Mouse (Mus musculus) megakaryocyte, embryonic 14.5 days (primary cell): ENCODE measurements at regions not wholly inside any gene's neighbourhood (a gene's known extent, or its start where the extent isn't known, plus 50 kb on each side); places are given as distances from the start of the nearest gene placed in this dataset.

Source experiments
- H3K27me3 ChIP-seq: replicated peaks from 2 replicates; pipeline ENCODE3; 2012; ENCODE audit warnings: inconsistent platforms
- H3K36me3 ChIP-seq: replicated peaks from 2 replicates; pipeline ENCODE3; 2012; ENCODE audit warnings: low read length, inconsistent platforms, mixed read lengths
- H3K4me1 ChIP-seq: 2 replicates; pipeline ENCODE4 v1.6.1; 2012; ENCODE audit warnings: inconsistent platforms
- H3K4me3 ChIP-seq: replicated peaks from 2 replicates; pipeline ENCODE3; 2012; ENCODE audit warnings: moderate library complexity, mild to moderate bottlenecking, inconsistent platforms
- H3K9me3 ChIP-seq: 2 replicates; pipeline ENCODE4 v1.6.1; 2012; ENCODE audit warnings: inconsistent platforms
- FLI1 ChIP-seq: IDR thresholded peaks from 2 replicates; pipeline ENCODE4 v1.6.1; 2012; ENCODE audit warnings: low read length, inconsistent platforms, mixed read lengths
- GATA1 ChIP-seq: IDR thresholded peaks from 3 replicates; pipeline ENCODE4 v1.6.1; 2012; ENCODE audit warnings: mixed read lengths, low read length, inconsistent platforms, borderline replicate concordance

GRCm38 (mm10) chr7:71419261-71419660, 68.0 kb upstream of the Gm10295 start:
- H3K36me3 ChIP-seq: no peaks in the 10 kb centered on the region
- H3K27me3 ChIP-seq: no peaks in the 10 kb centered on the region
- no peak overlapping the region for H3K4me3 ChIP-seq
- H3K9me3 ChIP-seq: no peaks in the 10 kb centered on the region
- H3K4me1 ChIP-seq: no peaks in the 10 kb centered on the region
- no peak for TF ChIP-seq FLI1
- no peak for TF ChIP-seq GATA1

- Histone ChIP-seq H3K9me3 (no peaks in the 10 kb centered on the region), H3K4me1 (no peaks in the 10 kb centered on the region), H3K4me3 (no peak overlapping the region), H3K27me3 (no peaks in the 10 kb centered on the region), H3K36me3 (no peaks in the 10 kb centered on the region)
- TF ChIP-seq GATA1: no peak
- no peak for TF ChIP-seq FLI1
Measured at GRCm38 (mm10) chr7:71418856-71419255, 67.6 kb upstream of the Gm10295 start.

GRCm38 (mm10) chr7:71414756-71415155, 63.5 kb upstream of the Gm10295 start:
- no peaks in the 10 kb centered on the region for H3K36me3 ChIP-seq
- peaks cover 6% of the 10 kb centered on the region for H3K27me3 ChIP-seq
- H3K4me3 ChIP-seq: no peak overlapping the region
- H3K9me3 ChIP-seq: no peaks in the 10 kb centered on the region
- peaks cover 16% of the 10 kb centered on the region for H3K4me1 ChIP-seq
- TF ChIP-seq FLI1: no peak
- TF ChIP-seq GATA1: no peak

GRCm38 (mm10) chr7:71413121-71413520, 61.8 kb upstream of the Gm10295 start:
- Histone ChIP-seq H3K9me3 (no peaks in the 10 kb centered on the region), H3K27me3 (peaks cover 16% of the 10 kb centered on the region), H3K4me3 (no peak overlapping the region), H3K4me1 (peaks cover 16% of the 10 kb centered on the region), H3K36me3 (no peaks in the 10 kb centered on the region)
- TF ChIP-seq FLI1 (no peak), GATA1 (no peak)

GRCm38 (mm10) chr7:71412079-71412478, 60.8 kb upstream of the Gm10295 start:
- peak overlapping the region; percentile 92 for H3K4me3 ChIP-seq
- H3K4me1 ChIP-seq: peaks cover 16% of the 10 kb centered on the region
- no peaks in the 10 kb centered on the region for H3K9me3 ChIP-seq
- H3K36me3 ChIP-seq: no peaks in the 10 kb centered on the region
- peaks cover 19% of the 10 kb centered on the region for H3K27me3 ChIP-seq
- TF ChIP-seq GATA1 (no peak), FLI1 (no peak)

- peak overlapping the region; percentile 92 for H3K4me3 ChIP-seq
Measured at GRCm38 (mm10) chr7:71411293-71412011, 60.2 kb upstream of the Gm10295 start.

GRCm38 (mm10) chr7:71409903-71410302, 58.6 kb upstream of the Gm10295 start:
- Histone ChIP-seq H3K9me3 (no peaks in the 10 kb centered on the region), H3K4me3 (no peak overlapping the region), H3K27me3 (peaks cover 25% of the 10 kb centered on the region), H3K36me3 (no peaks in the 10 kb centered on the region), H3K4me1 (peaks cover 16% of the 10 kb centered on the region)
- TF ChIP-seq GATA1: no peak
- no peak for TF ChIP-seq FLI1

More at GRCm38 (mm10) chr7:71411293-71412011, 60.2 kb upstream of the Gm10295 start:
- H3K9me3 ChIP-seq: no peaks in the 10 kb centered on the region
- no peaks in the 10 kb centered on the region for H3K36me3 ChIP-seq
- TF ChIP-seq GATA1: no peak
- no peak for TF ChIP-seq FLI1
- H3K4me1 ChIP-seq: peaks cover 16% of the 10 kb centered on the region
- peaks cover 21% of the 10 kb centered on the region for H3K27me3 ChIP-seq

GRCm38 (mm10) chr7:71409061-71409460, 57.8 kb upstream of the Gm10295 start:
- peaks cover 25% of the 10 kb centered on the region for H3K27me3 ChIP-seq
- TF ChIP-seq GATA1: no peak
- no peak for TF ChIP-seq FLI1
- no peak overlapping the region for H3K4me3 ChIP-seq
- H3K4me1 ChIP-seq: peaks cover 16% of the 10 kb centered on the region
- no peaks in the 10 kb centered on the region for H3K9me3 ChIP-seq
- H3K36me3 ChIP-seq: no peaks in the 10 kb centered on the region

- Histone ChIP-seq H3K36me3 (no peaks in the 10 kb centered on the region), H3K27me3 (peaks cover 25% of the 10 kb centered on the region), H3K9me3 (no peaks in the 10 kb centered on the region), H3K4me1 (peaks cover 6% of the 10 kb centered on the region), H3K4me3 (no peak overlapping the region)
- TF ChIP-seq FLI1 (no peak), GATA1 (no peak)
Measured at GRCm38 (mm10) chr7:71406283-71406682, 55.0 kb upstream of the Gm10295 start.
